Mouse (Mus musculus) natural killer cell, adult 2 months (primary cell): Measurements from ENCODE around the gene Tas2r144.
A peak's percentile ranks its signal among the peaks of the same experiment; 100 is the strongest.

Experiments
- DNase-seq, 2 experiments: peaks; one replicate each; pipeline ENCODE4 v3.0.0; 2022; ENCODE audit warnings: low spot score in 2 of 2

Gene Tas2r144

DNA sequence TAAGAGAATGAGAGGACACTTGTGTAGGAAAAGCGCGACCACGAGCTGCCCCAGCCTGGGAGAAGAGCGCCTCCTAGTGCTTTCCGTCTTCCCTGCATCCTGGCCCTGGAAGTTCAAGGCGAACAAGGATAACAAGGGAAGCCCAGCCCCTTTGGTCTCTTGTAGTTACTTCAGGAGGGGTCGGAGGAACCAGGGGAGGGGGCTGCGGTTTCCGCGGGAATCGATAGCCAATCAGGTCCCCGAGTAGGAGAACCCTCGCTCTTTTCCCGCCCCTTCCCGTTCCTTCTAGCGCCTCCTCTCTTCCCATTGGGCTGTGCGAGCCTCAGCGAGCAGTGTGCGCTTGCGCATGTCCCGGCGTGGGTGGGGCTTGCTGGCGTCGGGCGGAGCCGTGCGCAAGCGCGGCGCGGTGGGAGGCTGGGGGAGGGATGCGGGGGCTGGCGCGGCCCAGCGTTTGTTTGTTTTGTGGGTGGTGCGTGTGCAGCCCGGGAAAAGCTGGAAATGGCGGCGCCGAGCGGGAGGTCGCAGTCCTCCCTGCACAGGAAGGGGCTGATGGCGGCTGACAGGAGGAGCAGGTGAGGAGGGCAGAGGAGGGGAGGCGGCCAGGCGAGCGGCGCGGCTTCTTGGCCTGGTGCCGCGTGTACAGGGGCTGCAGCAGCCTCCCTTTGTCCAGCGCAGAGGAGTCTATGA, 49.6 kb downstream of the Tas2r144 start, which contains the start of gene Casp2:
Casp2 (plus strand) TSS at position 360 of the 687 bp plus-strand sequence.
- DNase-seq: peak; percentile 92 to 95
